Mouse (Mus musculus): ENCODE results near the gene Ssr2. TPM values are rescaled to one million over a fixed set of nuclear protein-coding genes. Genes with fewer than 3 reads are reported as not detected.
"Not testable (repeated sequence)": the region's sequence is repeated elsewhere in the genome, so short reads cannot be mapped to it uniquely, and the experiment has no call there.

Gene Ssr2
- polyA plus RNA-seq, 1 experiment from 2014 or later: 135 TPM

DNA sequence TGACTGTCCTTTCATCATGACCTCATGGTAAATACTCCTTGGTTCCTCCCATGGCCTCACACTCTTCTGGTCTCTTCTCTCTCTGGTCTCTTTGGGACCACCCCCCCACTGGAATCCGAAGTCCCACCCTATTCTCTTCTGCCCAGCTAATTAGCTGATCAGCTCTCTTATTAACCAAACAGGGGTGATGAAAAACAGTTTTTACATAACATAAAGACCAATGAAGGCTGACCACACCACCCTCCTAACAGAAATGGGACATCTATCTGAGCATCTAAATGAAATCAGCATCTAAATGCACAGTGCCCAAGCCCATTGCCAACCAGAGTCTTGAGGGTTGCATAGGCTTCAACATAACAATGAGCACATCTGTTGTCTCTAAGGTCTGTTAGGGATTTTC lies 3.8 kb upstream of the Ssr2 start:
- H3K27ac ChIP-seq: no peak overlapping the region
- ATAC-seq (ENCODE audit: low FRiP score): no peak
- no peaks in the 10 kb centered on the region for H3K4me1 ChIP-seq
- no peak overlapping the region for H3K9ac ChIP-seq
- 55% methylated on average over 1 of the region's 1 CpGs for WGBS
- H3K27me3 ChIP-seq: no peaks in the 10 kb centered on the region
- H3K9me3 ChIP-seq: no peaks in the 10 kb centered on the region
- H3K4me3 ChIP-seq (replicated peaks): no peak overlapping the region
- H3K4me2 ChIP-seq: no peak overlapping the region
- peaks cover 39% of the 10 kb centered on the region for H3K36me3 ChIP-seq (replicated peaks)

DNA sequence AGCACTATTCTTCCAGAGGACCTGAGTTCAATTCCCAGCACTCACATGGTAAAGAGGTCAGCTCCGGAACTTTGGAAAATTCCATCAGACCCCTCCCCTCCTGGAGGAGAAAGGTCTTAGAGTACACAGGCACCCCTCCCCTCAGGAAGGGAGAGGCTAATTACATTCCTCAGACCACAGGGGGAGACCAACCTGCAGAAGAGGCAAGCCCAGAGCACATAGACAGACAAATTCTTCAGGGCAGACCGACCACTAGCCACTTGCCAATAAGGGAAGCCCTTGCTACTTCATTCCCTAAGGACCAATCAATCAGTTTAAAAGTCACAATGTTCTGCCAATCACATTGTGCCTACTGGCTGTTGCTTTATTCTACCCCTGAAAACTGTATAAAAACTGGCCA lies 2.8 kb upstream of the Ssr2 start:
- no peak for ATAC-seq (ENCODE audit: low FRiP score)
- 85% methylated on average over 2 of the region's 2 CpGs for WGBS

DNA sequence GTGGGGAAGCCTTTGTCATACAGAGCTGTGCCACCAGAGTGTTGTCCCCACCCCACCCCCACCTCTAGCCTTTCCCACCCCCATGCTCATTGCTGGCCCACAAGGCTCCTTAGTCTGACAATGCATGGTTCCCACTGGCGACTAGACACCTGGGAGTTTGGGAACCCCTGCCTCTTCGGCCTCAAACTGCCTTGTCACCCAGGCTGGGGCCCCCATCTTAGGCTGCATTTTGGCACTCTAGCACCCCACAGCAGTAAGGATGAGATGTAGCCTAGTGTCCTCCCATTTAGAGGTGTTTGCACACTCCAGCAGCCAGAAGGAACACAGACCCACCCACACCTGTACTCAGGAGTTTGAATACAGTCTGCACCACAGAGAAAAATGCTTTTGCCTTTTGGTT lies 1.9 kb upstream of the Ssr2 start:
- H3K27ac ChIP-seq: no peak overlapping the region
- no peak overlapping the region for H3K9ac ChIP-seq
- H3K4me2 ChIP-seq: no peak overlapping the region
- no peak overlapping the region for H3K4me3 ChIP-seq (replicated peaks)
- 87% methylated on average over 2 of the region's 2 CpGs for WGBS
- no peaks in the 10 kb centered on the region for H3K27me3 ChIP-seq
- H3K36me3 ChIP-seq (replicated peaks): peaks cover 22% of the 10 kb centered on the region
- H3K4me1 ChIP-seq: no peaks in the 10 kb centered on the region
- ATAC-seq (ENCODE audit: low FRiP score): no peak
- no peaks in the 10 kb centered on the region for H3K9me3 ChIP-seq

More for the DNA sequence above, 2.8 kb upstream of the Ssr2 start:
- H3K27me3 ChIP-seq: no peaks in the 10 kb centered on the region
- H3K4me3 ChIP-seq (replicated peaks): no peak overlapping the region
- H3K4me1 ChIP-seq: no peaks in the 10 kb centered on the region
- no peaks in the 10 kb centered on the region for H3K9me3 ChIP-seq
- H3K9ac ChIP-seq: no peak overlapping the region
- H3K4me2 ChIP-seq: no peak overlapping the region
- H3K36me3 ChIP-seq (replicated peaks): peaks cover 31% of the 10 kb centered on the region
- no peak overlapping the region for H3K27ac ChIP-seq

DNA sequence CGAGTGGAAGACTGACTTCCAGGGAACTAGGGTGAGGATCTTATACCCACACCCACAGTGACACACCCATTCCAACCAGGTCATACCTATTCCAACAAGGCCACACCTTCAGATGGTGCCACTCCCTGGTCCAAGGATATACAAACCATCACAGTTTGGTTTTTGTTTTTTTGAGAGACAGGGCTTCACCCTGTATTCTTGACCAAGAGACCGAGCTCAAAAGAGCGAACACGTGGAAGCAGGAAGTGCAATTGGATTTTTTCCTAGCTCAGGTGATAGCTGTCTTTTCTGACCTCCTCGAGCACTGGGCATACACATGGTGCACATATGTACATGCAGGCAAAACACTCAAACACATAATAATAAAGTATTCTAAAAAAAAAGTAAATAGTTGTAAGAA lies 2.2 kb downstream of the Ssr2 start:
- WGBS: 94% methylated on average over 5 of the region's 5 CpGs
- not testable (repeated sequence) for H3K9ac ChIP-seq; H3K27ac ChIP-seq; H3K4me2 ChIP-seq; ATAC-seq (ENCODE audit: low FRiP score); H3K4me3 ChIP-seq (replicated peaks); H3K27me3 ChIP-seq; H3K9me3 ChIP-seq
- peaks cover 16% of the 10 kb centered on the region for H3K4me1 ChIP-seq
- H3K36me3 ChIP-seq (replicated peaks): peaks cover 16% of the 10 kb centered on the region

DNA sequence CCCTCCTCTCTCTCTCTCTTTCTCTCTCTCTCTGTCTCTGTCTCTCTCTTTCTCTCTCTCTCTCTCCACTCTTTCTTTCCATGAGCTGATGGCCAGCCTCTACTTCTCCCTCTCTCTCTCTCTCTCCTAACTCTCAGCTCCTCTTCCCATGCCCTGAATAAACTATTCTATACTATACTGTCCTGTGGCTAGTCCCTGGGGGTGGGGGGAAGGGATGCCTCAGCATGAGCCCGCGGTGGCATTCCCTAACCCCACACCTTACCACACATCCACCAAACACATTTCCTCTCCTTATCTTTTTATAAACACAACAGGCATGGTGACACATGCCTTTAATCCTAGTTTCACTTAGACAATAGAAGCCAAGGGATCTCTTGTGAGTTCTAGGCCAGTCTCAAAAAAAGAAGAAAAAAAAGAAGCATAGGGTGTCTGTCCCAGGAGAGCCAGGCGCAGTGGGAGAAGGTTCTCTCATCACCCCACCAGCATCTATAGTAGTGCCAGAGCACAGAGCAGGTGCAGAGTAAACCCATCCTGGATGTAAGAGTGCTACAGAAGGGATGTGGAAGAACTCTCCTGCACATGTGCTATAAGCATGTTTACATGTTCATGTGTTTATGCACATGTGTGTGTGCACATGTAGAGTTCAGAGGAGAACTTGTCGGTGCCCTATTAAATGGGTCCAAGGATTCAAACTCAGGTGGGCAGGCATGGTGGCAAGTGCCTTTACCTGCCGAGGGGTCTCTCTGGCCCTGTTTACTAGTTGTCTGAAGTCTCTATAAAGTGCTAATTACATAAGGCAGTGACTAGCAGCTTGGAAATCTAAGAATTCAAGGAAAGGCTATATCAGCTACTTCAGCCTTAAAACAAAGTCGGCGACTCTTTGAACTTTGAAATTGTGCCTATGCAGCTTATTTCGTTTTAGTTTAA lies 3.1 kb downstream of the Ssr2 start:
- no peaks in the 10 kb centered on the region for H3K9me3 ChIP-seq
- H3K27me3 ChIP-seq: no peaks in the 10 kb centered on the region
- WGBS: 51% methylated on average over 8 of the region's 8 CpGs
- H3K4me3 ChIP-seq (replicated peaks): peak overlapping the region; percentile 85
- H3K27ac ChIP-seq: no peak overlapping the region
- H3K9ac ChIP-seq: no peak overlapping the region
- peak overlapping the region; percentile 85 for H3K4me2 ChIP-seq
- ATAC-seq (ENCODE audit: low FRiP score): peak; percentile 61; the same call in 1 of the 2 replicates
- peaks cover 16% of the 10 kb centered on the region for H3K4me1 ChIP-seq
- peaks cover 25% of the 10 kb centered on the region for H3K36me3 ChIP-seq (replicated peaks)

DNA sequence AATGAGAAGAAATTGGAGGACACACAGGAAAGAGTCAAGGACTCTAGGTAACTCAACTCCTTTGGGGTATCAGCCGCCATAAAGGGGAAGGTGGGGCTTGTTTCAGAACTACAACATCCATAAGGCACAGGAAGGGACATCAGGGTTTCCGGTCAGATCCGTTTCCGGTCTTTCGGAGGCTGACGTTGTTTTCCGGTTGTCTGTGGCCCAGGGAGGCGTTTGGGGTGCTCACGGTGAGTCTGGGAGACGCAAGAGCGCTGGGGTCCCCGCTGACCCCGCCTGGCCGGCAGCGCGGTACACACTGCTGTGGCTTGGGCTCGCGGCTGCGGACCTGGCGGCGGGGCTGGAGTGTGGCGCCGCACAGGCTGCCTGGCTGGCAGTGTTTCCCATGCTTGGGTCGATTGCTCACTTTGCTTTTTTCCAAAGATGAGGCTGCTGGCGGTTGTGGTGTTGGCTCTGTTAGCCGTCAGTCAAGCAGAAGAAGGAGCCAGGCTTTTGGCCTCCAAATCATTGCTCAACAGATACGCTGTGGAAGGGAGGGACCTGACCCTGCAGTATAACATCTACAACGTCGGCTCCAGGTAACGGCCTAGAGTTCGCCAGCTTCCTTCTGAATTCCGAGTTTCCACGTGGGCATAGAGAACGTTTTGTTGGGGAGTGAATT lies 3.9 kb downstream of the Ssr2 start:
- H3K27me3 ChIP-seq: no peaks in the 10 kb centered on the region
- peak overlapping the region; percentile 85 for H3K4me2 ChIP-seq
- peak; percentile 83 for ATAC-seq (ENCODE audit: low FRiP score)
- under 1% methylated on average over 34 of the region's 34 CpGs for WGBS
- H3K36me3 ChIP-seq (replicated peaks): peaks cover 33% of the 10 kb centered on the region
- H3K9ac ChIP-seq: peak overlapping the region; percentile 80
- H3K27ac ChIP-seq: 0 out of 2 replicates have a peak overlapping the region, but pooled peaks have one; percentile 51
- no peaks in the 10 kb centered on the region for H3K9me3 ChIP-seq
- H3K4me3 ChIP-seq (replicated peaks): peak overlapping the region; percentile 85
- peaks cover 16% of the 10 kb centered on the region for H3K4me1 ChIP-seq

DNA sequence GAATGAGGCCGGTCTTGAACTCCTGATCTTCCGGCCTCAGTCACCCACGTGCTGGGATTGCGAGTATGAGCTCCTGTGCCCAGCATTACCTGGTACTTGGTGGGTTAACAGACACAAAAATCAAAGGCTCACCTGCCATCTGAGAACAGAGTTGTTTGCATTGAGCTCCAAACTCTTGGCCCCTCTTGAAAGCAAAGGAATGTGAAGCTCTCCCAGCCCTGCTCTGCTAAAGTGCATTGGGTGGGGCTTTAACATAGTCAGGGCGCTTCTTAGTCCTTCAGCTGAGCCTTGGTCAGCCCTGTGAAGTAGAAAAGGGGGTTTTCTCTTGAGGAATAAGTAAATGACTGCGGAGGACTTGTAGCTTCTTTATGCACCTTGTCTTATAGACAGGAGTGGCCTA lies 10.1 kb downstream of the Ssr2 start:
- no peaks in the 10 kb centered on the region for H3K27me3 ChIP-seq
- WGBS: 96% methylated on average over 6 of the region's 6 CpGs
- no peak for ATAC-seq (ENCODE audit: low FRiP score)
- H3K9me3 ChIP-seq: no peaks in the 10 kb centered on the region
- H3K4me1 ChIP-seq: peaks cover 3% of the 10 kb centered on the region; the same call in 1 of the 2 replicates
- H3K36me3 ChIP-seq (replicated peaks): peaks cover 67% of the 10 kb centered on the region
- no peak overlapping the region for H3K4me3 ChIP-seq (replicated peaks)
- H3K4me2 ChIP-seq: no peak overlapping the region
- no peak overlapping the region for H3K9ac ChIP-seq
- H3K27ac ChIP-seq: no peak overlapping the region

DNA sequence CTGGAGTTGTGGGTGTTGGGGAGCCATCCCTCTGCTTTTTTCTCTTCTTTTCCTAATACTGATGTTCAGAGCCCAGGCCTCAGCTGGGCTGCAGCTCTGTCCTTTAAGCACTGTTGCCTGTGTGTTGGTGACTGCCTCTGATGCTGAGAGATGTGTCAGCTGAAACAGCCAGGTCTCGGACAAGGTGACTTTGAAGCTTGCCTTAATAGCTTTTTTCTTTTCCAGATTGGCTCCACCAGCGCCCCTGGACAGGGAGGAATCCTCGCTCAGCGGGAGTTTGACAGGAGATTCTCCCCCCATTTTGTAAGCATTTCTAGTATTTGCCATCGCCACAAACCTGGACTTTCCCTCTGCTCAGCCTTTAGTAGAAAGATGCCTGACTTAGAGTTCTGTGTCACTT lies 11.0 kb downstream of the Ssr2 start:
- Histone ChIP-seq H3K4me3 (replicated peaks) (no peak overlapping the region), H3K9ac (no peak overlapping the region), H3K27ac (no peak overlapping the region), H3K36me3 (replicated peaks) (peaks cover 61% of the 10 kb centered on the region), H3K27me3 (no peaks in the 10 kb centered on the region), H3K4me1 (peaks cover 4% of the 10 kb centered on the region; the same call in 1 of the 2 replicates), H3K4me2 (no peak overlapping the region), H3K9me3 (no peaks in the 10 kb centered on the region)
- WGBS: 95% methylated on average over 5 of the region's 5 CpGs
- ATAC-seq (ENCODE audit: low FRiP score): no peak

DNA sequence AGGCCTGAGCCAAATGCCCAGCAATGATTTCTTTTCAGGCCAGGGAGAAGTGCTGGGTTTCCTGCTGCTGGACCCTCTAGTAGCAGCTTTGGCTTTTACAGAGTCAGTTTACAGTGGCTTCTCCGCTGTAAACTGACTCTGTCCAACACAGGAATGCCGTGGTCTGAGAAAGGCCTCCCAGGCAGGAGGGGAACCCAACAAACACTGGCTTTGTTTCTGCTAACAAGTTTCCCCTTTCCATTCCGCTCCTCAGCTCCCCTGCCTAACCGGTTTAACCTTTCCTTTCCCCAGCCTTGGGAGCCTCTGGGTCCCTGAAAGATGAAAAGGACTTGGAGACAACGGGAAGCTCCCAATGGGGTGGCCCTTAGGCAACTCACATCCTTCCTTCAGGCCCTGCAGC lies 14.6 kb downstream of the Ssr2 start:
- WGBS: 27% methylated on average over 5 of the region's 5 CpGs

DNA sequence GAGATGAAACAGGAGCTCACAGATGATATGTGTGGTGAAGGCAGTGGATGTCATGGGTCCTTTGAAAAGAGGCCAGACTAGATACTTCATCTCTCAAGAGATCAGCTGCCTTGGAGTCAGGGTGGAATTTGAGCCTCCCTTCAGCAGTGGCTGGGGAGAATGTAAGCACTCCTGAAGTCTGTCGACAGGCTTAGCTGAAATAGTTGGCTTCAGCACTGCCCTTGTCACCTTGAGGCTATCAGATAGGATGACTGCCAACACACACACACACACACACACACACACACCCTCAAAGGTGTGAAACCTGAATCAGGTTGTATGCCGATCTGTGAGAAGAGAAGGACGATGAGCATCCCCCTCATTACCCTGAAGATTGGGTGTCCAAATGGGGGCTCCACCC lies 15.4 kb downstream of the Ssr2 start:
- Histone ChIP-seq H3K27me3 (no peaks in the 10 kb centered on the region), H3K36me3 (replicated peaks) (peaks cover 27% of the 10 kb centered on the region), H3K4me1 (peaks cover 5% of the 10 kb centered on the region; the same call in 1 of the 2 replicates), H3K9ac (0 out of 2 replicates have a peak overlapping the region, but pooled peaks have one; percentile 5), H3K9me3 (no peaks in the 10 kb centered on the region), H3K4me3 (replicated peaks) (no peak overlapping the region), H3K27ac (no peak overlapping the region), H3K4me2 (no peak overlapping the region)
- WGBS: 51% methylated on average over 3 of the region's 3 CpGs
- ATAC-seq (ENCODE audit: low FRiP score): no peak

More for the DNA sequence above, 14.6 kb downstream of the Ssr2 start:
- no peak overlapping the region for H3K9ac ChIP-seq
- peaks cover 5% of the 10 kb centered on the region; the same call in 1 of the 2 replicates for H3K4me1 ChIP-seq
- H3K4me3 ChIP-seq (replicated peaks): no peak overlapping the region
- no peak overlapping the region for H3K4me2 ChIP-seq
- H3K9me3 ChIP-seq: no peaks in the 10 kb centered on the region
- H3K27me3 ChIP-seq: no peaks in the 10 kb centered on the region
- no peak overlapping the region for H3K27ac ChIP-seq
- H3K36me3 ChIP-seq (replicated peaks): peaks cover 34% of the 10 kb centered on the region
- ATAC-seq (ENCODE audit: low FRiP score): no peak

DNA sequence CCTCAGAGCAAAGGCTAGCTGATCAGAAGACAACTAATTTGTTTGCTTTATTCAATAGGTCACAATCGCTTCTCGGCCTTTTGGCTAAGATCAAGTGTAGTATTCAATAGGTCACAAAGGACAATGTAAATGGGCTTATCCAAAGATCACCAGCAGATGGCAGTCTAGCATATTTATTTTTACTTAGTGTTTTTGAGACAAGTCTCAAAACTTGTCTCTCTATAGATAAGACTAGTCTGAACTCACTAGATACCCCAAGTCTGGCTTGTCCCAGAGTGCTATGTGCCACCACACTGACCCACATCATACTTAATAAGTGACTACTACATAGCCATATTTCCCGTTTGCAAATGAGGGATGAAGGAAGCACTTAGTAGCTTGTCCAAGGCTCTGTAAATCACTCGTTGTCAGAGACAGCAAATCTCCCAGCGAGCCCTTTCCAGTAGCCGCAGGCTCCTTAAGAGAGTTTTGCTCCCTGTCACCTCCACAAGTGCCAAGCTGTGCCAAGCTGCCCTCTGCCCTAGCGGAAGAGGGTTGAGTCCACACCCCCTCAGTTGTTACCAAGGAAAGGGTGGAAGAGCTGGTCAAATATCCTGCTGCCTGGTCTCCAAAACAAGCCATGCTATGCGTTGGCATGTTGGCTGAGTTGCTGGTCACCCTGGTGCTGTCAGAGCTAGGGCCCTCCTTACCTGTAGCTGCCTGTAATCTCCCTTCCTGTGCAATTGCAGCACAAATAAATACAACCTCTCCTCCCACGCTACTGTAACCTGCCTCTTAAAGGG lies 16.5 kb downstream of the Ssr2 start:
- no peak overlapping the region for H3K4me3 ChIP-seq (replicated peaks)
- 34% methylated on average over 9 of the region's 9 CpGs for WGBS
- H3K27ac ChIP-seq: no peak overlapping the region
- ATAC-seq (ENCODE audit: low FRiP score): 0 out of 2 replicates have a peak, but pooled peaks have one; percentile 17
- no peak overlapping the region; the same call in 1 of the 2 replicates for H3K9ac ChIP-seq
- H3K4me2 ChIP-seq: no peak overlapping the region
- H3K36me3 ChIP-seq (replicated peaks): peaks cover 16% of the 10 kb centered on the region
- H3K27me3 ChIP-seq: no peaks in the 10 kb centered on the region
- no peaks in the 10 kb centered on the region for H3K9me3 ChIP-seq
- H3K4me1 ChIP-seq: peaks cover 5% of the 10 kb centered on the region; the same call in 1 of the 2 replicates
